Mouse (Mus musculus): ENCODE measurements around the gene Ifna13.

The Ifna13 gene

GRCm38 (mm10) chr4:88644359-88644758 is at the start of gene Ifna13:
TSS of gene Ifna13 (minus strand) at chr4:88644459.
- no peak for DNase-seq (ENCODE audit: low read depth, low spot score)

GRCm38 (mm10) chr4:88693392-88693791 is 49.1 kb upstream of the Ifna13 start:
- DNase-seq (ENCODE audit: low read depth, low spot score): no peak

- DNase-seq (ENCODE audit: low read depth, low spot score): no peak
Observed at GRCm38 (mm10) chr4:88692537-88692936, 48.3 kb upstream of the Ifna13 start.

GRCm38 (mm10) chr4:88691259-88691658 is 47.0 kb upstream of the Ifna13 start, which contains the start of gene Ifnab:
TSS of gene Ifnab (minus strand) at chr4:88691359.
- no peak for DNase-seq (ENCODE audit: low read depth, low spot score)

- DNase-seq (ENCODE audit: low read depth, low spot score): no peak
Observed at GRCm38 (mm10) chr4:88683812-88684211, 39.6 kb upstream of the Ifna13 start, which contains the start of gene Ifna2. TSS of gene Ifna2 (minus strand) at chr4:88683912.

- no peak for DNase-seq (ENCODE audit: low read depth, low spot score)
Observed at GRCm38 (mm10) chr4:88681353-88681752, 37.1 kb upstream of the Ifna13 start.

- no peak for DNase-seq (ENCODE audit: low read depth, low spot score)
Observed at GRCm38 (mm10) chr4:88680362-88680761, 36.1 kb upstream of the Ifna13 start.

GRCm38 (mm10) chr4:88676824-88677223 is 32.6 kb upstream of the Ifna13 start, which contains the start of gene Ifna16:
TSS of gene Ifna16 (minus strand) at chr4:88676924.
- DNase-seq (ENCODE audit: low read depth, low spot score): no peak

GRCm38 (mm10) chr4:88655461-88655860 is 11.2 kb upstream of the Ifna13 start:
- no peak for DNase-seq (ENCODE audit: low read depth, low spot score)

GRCm38 (mm10) chr4:88653644-88654043 is 9.4 kb upstream of the Ifna13 start:
- no peak for DNase-seq (ENCODE audit: low read depth, low spot score)

GRCm38 (mm10) chr4:88642526-88642925 is 1.7 kb downstream of the Ifna13 start:
- DNase-seq (ENCODE audit: low read depth, low spot score): no peak

- peak; percentile 99 for DNase-seq (ENCODE audit: low read depth, low spot score)
Observed at GRCm38 (mm10) chr4:88641077-88641831, 3.0 kb downstream of the Ifna13 start.

GRCm38 (mm10) chr4:88640704-88641076 is 3.6 kb downstream of the Ifna13 start:
- no peak for DNase-seq (ENCODE audit: low read depth, low spot score)

GRCm38 (mm10) chr4:88634311-88634710 is 9.9 kb downstream of the Ifna13 start, which contains the start of gene C87499:
TSS of gene C87499 (minus strand) at chr4:88634411.
- DNase-seq (ENCODE audit: low read depth, low spot score): no peak

- no peak for DNase-seq (ENCODE audit: low read depth, low spot score)
Observed at GRCm38 (mm10) chr4:88603276-88603675, 41.0 kb downstream of the Ifna13 start, which contains the start of gene Ifna12. TSS of gene Ifna12 (minus strand) at chr4:88603376.

Data from telencephalon, adult 2 months (tissue).